Mouse (Mus musculus): ENCODE measurements around the gene Sprr2a1. TPM values are rescaled to one million over a fixed set of nuclear protein-coding genes. Genes with fewer than 3 reads are reported as not detected.
"Not testable (repeated sequence)": the region's sequence is repeated elsewhere in the genome, so short reads cannot be mapped to it uniquely, and the experiment has no call there.

Sprr2a1 gene
- total RNA-seq, 2 experiments from 2014 or later = not detected

- DNase-seq; H3K4me3 ChIP-seq; intact Hi-C loops (cut with DNase I); H3K27ac ChIP-seq: not testable (repeated sequence)
Observed at GRCm38 (mm10) chr3:92258526-92258925, 42.9 kb downstream of the Sprr2a1 start.

DNA sequence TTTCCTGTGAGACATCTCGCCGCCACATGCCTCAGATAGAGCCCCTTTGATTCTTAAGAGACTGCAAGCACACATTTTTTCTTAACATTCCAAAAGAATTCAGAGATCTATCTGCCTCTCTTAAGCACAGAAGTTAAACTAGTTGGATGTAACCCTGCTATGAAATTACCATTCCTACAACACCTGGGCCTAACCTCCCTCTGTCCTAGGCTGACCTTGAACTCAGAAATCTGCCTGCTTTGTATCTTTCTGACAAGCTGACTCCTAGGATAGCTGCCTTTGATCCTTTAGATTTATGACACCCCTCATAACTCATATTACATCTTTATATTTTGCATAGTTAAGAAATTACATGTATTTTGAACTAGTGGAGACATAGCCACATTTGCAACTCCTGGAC, 47.9 kb downstream of the Sprr2a1 start:
- DNase-seq; H3K27ac ChIP-seq; H3K4me3 ChIP-seq; intact Hi-C loops (cut with DNase I): not testable (repeated sequence)

Other genes with a start within 250 kb of the Sprr2a1 start
- not detected for gene Pglyrp3, start 201.2 kb upstream of the Sprr2a1 start, total RNA-seq (2021)
- gene Lor, start 132.7 kb upstream of the Sprr2a1 start, total RNA-seq (2021) = not detected
- gene Prr9, start 91.9 kb upstream of the Sprr2a1 start, total RNA-seq (2021) = not detected
- gene Lelp1, start 73.1 kb upstream of the Sprr2a1 start, total RNA-seq (2021) = not detected
- gene Sprr2a2, start 121 bp downstream of the Sprr2a1 start, total RNA-seq (2021) = not detected
- not detected for gene Sprr2a3, start 69.6 kb downstream of the Sprr2a1 start, total RNA-seq (2021)
- gene Sprr2b, start 100.8 kb downstream of the Sprr2a1 start, total RNA-seq (2021) = not detected
- gene Sprr2d, start 123.3 kb downstream of the Sprr2a1 start, total RNA-seq (2021) = not detected
- gene Sprr2e, start 136.3 kb downstream of the Sprr2a1 start, total RNA-seq (2021) = not detected
- not detected for gene Sprr2f, start 149.4 kb downstream of the Sprr2a1 start, total RNA-seq (2021)
- not detected for gene Sprr2h, start 169.9 kb downstream of the Sprr2a1 start, total RNA-seq (2021)
- not detected for gene Sprr2i, start 192.2 kb downstream of the Sprr2a1 start, total RNA-seq (2021)
- gene Sprr2j-ps, start 202.3 kb downstream of the Sprr2a1 start, total RNA-seq (2021) = not detected
- gene Gm9774, start 213.6 kb downstream of the Sprr2a1 start, total RNA-seq (2021) = 1 to 10 TPM; 2.6 to 6.5 TPM
- gene Sprr2k, start 216.8 kb downstream of the Sprr2a1 start, total RNA-seq (2021) = not detected
- gene Sprr1b, start 223.0 kb downstream of the Sprr2a1 start, total RNA-seq (2021) = not detected
- not detected for gene Sprr3, start 242.9 kb downstream of the Sprr2a1 start, total RNA-seq (2021)